Mouse (Mus musculus): ENCODE measurements around the gene Myo10. TPM values are rescaled to one million over a fixed set of nuclear protein-coding genes. Genes with fewer than 3 reads are reported as not detected.

Myo10 gene
- total RNA-seq, 2 experiments from 2014 or later, result 40.9 to 44.9 TPM

DNA sequence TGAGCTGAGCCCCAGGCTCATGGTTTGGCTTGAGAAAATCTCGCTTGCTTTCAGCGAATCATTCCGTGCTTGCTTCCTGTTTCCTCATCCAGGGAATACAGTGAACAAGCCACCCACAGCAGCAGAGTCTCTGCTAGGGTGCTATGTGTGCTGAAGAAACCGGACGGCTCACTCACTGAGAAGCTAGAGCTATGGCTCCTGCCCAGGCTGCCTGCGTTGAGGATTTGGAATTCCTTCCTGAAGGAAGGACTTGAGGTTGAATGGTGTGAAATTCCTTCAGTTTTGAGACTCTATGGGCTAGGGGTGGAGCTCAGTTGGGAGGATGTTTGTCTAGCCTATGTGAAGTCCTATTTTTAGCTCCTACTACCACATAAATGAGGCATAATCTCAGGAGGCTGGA lies 145.5 kb downstream of the Myo10 start:
- intact Hi-C loops (cut with DNase I), result no loop called here
- peak in 1 of 2 experiments; percentile 39 for DNase-seq (ENCODE audit: extremely low spot score in 1 of 2, low spot score in 2 of 2)

DNA sequence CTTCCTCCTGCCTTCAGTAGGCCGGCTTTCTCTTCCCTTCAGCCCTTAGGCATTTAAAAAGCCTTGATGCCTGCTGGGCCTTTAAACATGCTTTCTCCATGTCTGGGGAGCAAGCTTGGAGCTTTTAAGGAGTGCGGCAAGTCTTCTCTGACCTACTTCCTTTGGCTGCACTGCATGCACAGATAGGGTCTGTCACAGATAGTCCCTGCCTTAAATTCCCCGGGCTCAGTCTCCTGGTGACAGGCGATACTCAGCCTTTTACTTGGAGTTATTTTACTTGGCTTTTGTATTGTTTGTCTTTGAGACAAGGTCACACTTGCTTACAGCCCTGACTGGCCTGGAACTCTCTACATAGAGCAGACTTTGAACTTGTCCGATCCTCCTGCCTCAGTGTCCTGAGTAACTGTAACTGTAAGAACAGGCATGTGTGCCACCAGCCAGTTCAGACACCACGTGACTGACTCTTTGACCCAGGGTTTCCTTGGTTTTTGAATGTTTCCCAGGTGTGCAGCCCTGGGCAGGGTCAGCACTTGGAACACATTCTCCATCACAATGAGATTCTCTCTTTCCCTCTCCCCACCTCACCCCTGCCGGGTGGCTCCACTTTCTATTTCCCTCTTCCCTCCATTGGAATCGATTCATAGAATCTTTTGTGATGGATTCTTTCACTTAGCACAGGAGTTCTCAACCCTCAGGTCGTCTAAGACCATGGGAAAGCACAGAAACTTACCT lies 147.4 kb downstream of the Myo10 start:
- no peak for DNase-seq (ENCODE audit: extremely low spot score in 1 of 2, low spot score in 2 of 2)
- intact Hi-C loops (cut with DNase I), result no loop called here

DNA sequence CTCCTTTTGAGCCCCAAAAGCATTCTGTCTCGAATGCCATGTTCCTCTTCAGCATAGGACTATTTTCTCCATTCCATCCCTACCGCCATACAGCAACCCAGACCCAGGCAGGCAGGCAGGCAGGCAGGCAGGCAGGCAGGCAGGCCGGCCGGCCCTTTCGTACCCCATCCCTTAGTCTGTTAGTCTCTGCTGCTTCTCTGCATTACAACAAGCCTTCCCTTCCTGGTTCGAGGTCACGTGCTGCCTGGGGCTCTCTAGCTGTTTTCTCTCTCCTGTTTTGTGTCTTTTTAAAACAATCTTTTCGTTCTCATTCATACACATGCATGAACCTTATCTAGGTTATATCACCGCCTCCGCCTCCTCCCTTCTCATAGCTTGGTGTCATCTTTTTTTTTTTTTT lies 149.5 kb downstream of the Myo10 start:
- no peak for DNase-seq (ENCODE audit: extremely low spot score in 1 of 2, low spot score in 2 of 2)
- intact Hi-C loops (cut with DNase I), result no loop called here

DNA sequence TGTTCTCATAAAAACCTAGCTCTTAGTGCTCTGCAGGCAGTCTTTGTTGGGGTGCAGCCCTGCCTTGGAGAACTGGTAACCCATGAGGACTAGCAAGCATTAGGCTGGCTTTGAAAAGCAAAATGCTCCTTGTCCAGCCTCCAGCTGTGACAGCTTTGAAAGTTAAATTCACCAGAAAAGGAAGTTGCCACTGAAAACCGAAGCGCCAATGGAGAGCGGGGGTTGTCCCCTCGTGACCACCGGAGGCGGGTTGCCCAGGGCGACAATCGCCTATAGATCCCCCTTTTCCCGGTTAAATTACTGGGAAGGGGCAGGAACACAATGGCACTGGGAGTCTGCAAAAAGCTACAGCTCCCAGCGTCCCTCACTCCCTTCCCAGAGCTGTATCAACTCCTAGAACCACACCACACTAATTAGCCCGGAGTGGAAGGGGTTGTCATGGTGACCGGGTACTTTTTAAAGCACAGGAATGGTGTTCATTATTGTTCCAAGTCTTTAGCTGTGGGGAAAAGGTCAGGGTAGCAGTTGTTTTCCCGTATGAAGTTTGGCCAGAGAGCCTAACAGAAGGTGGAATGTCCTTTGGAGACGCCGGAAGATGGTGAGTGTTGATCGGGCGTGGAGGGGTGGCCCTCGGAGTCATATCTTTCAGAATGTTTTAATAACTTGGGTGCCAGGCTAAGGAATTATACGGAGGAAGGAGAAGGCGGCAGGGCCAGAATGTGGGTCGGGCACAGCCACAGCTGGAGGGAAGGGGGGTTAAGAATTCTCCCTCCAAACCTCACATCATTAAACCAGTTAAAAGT lies 151.6 kb downstream of the Myo10 start:
- intact Hi-C loops (cut with DNase I), result no loop called here
- DNase-seq (ENCODE audit: extremely low spot score in 1 of 2, low spot score in 2 of 2), result peak; percentile 72 to 74

- intact Hi-C loops (cut with DNase I), result no loop called here
- DNase-seq (ENCODE audit: extremely low spot score in 1 of 2, low spot score in 2 of 2), result no peak
These were observed 156.6 kb downstream of the Myo10 start for GRCm38 (mm10) chr15:25778937-25779336.

DNA sequence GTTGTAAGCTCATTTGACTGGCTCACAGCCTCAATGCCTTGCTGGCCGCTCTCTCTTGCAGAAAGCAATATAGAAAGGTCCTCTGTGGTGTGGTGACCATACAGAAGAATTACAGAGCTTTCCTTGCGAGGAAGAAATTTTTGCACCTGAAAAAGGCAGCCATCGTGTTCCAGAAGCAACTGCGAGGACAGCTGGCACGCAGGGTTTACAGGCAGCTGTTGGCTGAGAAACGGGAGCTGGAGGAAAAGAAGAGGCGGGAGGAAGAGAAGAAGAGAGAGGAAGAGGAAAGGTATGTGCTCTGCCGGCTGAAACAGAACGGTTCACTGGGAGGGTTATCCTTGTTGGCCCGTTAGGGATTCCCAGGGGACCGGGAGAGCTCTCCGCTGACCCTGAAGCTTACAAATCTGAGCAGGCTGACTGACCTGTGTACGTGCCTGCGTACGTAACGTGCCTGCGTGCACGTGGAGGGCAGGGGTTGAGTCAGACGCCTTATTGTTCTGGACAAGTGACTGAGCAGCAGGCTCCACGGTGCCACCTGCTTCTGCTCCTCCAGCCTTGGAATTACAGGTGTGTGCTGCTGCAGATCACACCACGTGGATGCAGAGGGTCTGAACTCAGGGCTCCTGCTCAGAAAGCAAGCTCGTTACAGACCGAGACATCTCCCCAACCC lies 157.3 kb downstream of the Myo10 start:
- intact Hi-C loops (cut with DNase I), result no loop called here
- DNase-seq (ENCODE audit: extremely low spot score in 1 of 2, low spot score in 2 of 2), result no peak

GRCm38 (mm10) chr15:25781053-25781452 lies 158.7 kb downstream of the Myo10 start:
- DNase-seq (ENCODE audit: extremely low spot score in 1 of 2, low spot score in 2 of 2), result no peak
- intact Hi-C loops (cut with DNase I), result no loop called here

- intact Hi-C loops (cut with DNase I), result no loop called here
- no peak for DNase-seq (ENCODE audit: extremely low spot score in 1 of 2, low spot score in 2 of 2)
These were observed 163.4 kb downstream of the Myo10 start for GRCm38 (mm10) chr15:25785456-25786390.

DNA sequence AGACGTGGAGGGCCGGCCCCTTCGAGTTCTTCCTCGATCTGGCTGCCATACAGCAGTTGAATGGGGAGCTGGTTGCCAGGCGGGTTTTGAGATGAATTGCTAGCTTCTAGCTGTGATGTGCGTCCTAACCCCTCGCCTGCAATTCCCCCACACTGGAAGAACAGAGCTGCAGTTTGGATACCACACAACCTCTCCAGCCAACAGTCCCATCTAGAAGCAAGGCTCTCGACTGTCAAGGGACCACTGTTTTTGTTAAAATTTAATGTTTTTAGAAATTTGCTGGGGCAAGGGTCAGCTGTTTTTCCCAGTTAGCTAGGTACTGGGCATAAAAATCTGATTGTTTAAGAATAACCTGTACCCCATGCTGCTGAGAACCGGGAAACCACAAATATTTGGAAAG lies 165.1 kb downstream of the Myo10 start:
- DNase-seq (ENCODE audit: extremely low spot score in 1 of 2, low spot score in 2 of 2), result no peak
- intact Hi-C loops (cut with DNase I), result no loop called here

DNA sequence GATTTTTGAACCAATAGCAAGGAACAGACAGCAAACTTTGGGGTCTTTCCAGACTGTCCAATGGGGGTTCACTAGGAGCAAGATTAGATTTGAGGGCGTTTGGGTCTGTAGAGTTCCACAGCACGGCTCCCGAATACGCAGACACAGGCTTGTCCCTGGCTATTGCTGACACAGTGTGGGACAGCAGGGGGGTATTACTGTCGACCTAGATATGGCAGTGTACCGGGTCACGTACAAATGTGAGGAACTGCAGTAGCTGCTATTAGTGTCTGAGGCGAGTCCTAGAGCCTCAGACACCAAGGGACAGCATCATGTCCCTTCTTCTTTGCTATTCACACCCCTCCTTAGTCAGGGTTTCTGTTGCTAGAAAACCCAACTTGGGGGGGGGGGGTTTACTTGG lies 165.6 kb downstream of the Myo10 start:
- intact Hi-C loops (cut with DNase I), result no loop called here
- DNase-seq (ENCODE audit: extremely low spot score in 1 of 2, low spot score in 2 of 2), result no peak

- intact Hi-C loops (cut with DNase I), result no loop called here
- no peak for DNase-seq (ENCODE audit: extremely low spot score in 1 of 2, low spot score in 2 of 2)
These were observed 166.2 kb downstream of the Myo10 start for GRCm38 (mm10) chr15:25788565-25788964.

DNA sequence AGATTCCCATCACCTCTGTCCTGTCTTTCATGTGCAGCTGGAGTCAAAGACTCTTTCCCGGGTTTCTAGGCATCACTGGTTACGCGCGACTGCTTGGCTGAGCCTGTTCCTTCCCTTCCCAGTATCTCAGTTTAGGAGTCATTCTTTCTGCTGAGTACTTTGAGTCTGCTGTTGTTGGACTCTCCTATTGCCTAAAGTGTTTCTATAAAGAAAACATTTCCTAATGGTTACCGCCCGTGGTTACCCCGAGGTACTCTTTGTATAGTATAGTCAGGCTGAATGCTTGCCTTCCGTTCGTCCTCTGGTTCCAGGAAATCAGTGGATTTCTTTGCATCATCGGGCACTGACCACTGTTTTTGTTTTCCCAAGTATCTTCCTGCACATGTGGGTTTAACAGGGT lies 166.9 kb downstream of the Myo10 start:
- intact Hi-C loops (cut with DNase I), result no loop called here
- no peak for DNase-seq (ENCODE audit: extremely low spot score in 1 of 2, low spot score in 2 of 2)

DNA sequence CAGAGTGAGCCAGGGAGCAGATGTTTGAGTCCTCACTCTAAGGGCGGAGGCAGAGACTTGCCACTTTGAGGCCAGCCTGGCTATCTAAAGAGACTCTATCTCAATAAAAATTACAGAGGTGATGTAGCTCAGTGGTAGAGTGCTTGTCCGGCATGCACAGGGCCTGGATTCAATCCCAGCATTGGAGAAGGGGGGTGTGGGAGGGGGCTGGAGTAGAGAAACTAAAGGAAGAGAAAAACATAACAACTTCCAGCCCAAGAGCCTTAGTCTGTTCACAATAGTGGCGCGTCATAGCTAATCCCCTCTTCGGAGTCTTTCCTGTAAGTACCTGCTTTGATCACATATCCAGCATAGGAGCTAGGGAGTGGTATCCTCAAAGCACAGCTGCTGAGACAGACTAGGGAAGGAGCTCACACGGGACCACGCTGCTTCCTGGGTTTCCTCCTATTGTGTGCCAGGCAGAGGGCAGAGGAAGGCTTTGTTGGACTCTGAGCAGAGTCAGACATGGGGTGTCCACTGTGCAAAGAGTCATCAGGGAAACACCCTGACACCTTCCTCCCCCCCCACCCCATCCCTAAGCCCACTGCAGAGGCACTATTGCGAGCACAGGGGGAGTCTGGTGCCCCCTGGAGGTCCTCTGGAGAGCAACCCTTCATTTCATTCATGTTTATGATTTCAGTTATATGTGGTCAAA lies 169.5 kb downstream of the Myo10 start:
- peak in 1 of 2 experiments; percentile 50 for DNase-seq (ENCODE audit: extremely low spot score in 1 of 2, low spot score in 2 of 2)
- intact Hi-C loops (cut with DNase I), result loop anchor here (10.0 kb wide), 1 partner anchor 357 kb away; no protein-coding TSS in a partner anchor

DNA sequence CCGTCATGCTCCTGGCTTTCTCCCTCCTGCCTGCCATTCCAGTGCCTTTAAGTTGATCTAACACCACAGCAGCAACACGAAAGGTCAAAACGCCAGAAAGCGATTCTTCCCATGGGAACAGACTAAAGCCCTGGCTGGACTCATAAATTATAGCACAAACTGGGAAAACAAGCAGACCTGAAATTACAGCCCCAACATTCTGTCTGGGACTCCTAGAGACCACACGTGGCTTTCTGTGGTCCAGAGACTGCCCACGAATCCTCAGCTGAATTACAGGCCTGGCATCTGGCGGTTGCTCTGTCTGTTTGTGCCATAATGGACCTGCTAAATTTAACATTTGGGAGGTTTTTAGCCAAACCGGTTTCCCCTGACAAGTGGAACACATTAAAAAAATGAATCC lies 171.8 kb downstream of the Myo10 start:
- intact Hi-C loops (cut with DNase I), result loop anchor here (10.0 kb wide), 1 partner anchor 359 kb away; no protein-coding TSS in a partner anchor
- no peak for DNase-seq (ENCODE audit: extremely low spot score in 1 of 2, low spot score in 2 of 2)

DNA sequence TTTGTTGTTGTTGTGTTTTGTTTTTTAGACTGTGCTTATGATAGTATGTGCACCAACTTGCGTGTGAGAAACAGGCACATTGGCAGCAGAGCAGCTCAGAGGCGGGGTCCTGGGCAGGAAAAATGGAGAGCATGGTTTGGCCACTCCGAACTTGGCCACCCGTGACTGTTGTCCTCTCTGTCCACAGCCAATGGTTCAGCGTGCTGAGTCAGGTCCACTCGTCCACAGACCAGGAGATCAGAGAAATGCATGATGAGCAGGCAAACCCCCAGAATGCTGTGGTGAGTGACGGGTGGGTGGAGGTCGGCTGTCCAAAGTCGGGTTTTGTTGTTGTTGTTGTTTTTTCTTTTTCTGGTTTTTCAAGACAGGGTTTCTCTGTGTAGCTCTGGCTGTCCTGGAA lies 173.2 kb downstream of the Myo10 start:
- intact Hi-C loops (cut with DNase I), result loop anchor here (5.0 to 10.0 kb wide), 3 partner anchors 63 to 1203 kb away; no protein-coding TSS in a partner anchor
- DNase-seq (ENCODE audit: extremely low spot score in 1 of 2, low spot score in 2 of 2), result no peak

GRCm38 (mm10) chr15:25796353-25796752 lies 174.0 kb downstream of the Myo10 start:
- peak in 1 of 2 experiments; percentile 46 for DNase-seq (ENCODE audit: extremely low spot score in 1 of 2, low spot score in 2 of 2)
- intact Hi-C loops (cut with DNase I), result loop anchor here (5.0 to 10.0 kb wide), 3 partner anchors 64 to 1204 kb away; no protein-coding TSS in a partner anchor

- intact Hi-C loops (cut with DNase I), result loop anchor here (5.0 to 10.0 kb wide), 3 partner anchors 65 to 1205 kb away; no protein-coding TSS in a partner anchor
- no peak for DNase-seq (ENCODE audit: extremely low spot score in 1 of 2, low spot score in 2 of 2)
These were observed 174.9 kb downstream of the Myo10 start for GRCm38 (mm10) chr15:25797179-25797578.

DNA sequence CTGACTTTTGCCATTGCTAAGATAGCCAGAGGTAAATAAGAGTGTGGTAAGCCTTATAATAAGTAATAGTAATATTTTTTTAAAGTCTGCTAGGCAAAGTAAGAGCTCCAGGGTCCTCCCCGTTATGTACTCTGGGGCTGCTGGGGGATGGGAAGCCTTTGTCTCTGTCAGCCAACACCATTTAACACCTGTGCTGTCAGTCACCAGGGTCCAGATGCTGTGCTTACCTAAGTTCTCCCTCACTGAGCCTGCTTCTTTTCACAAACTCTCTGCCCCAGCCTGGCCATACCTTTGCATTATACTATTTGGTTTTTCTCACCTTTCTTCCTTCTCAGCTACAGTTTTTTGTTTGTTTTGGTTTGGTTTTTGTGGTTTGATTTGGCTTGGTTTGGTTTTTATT lies 175.6 kb downstream of the Myo10 start:
- no peak for DNase-seq (ENCODE audit: extremely low spot score in 1 of 2, low spot score in 2 of 2)
- intact Hi-C loops (cut with DNase I), result loop anchor here (5.0 to 10.0 kb wide), 3 partner anchors 66 to 1206 kb away; no protein-coding TSS in a partner anchor
